Mouse (Mus musculus) CH12.LX (cell line): Measurements from ENCODE around the gene Hcar1. TPM values are rescaled to one million over a fixed set of nuclear protein-coding genes. Genes with fewer than 3 reads are reported as not detected.
A peak's percentile ranks its signal among the peaks of the same experiment; 100 is the strongest.

Experiments
- DNase-seq: peaks from one replicate; pipeline ENCODE4 v3.0.0-alpha.2; 2013; ENCODE audit errors: extremely low read depth
- H3K27ac ChIP-seq: 2 replicates; pipeline ENCODE4 v1.5.1; 2012; ENCODE audit warnings: low read depth, mild to moderate bottlenecking, control low read depth, moderate library complexity; ENCODE audit not compliant: insufficient read depth
- H3K27me3 ChIP-seq: replicated peaks from 2 replicates; pipeline ENCODE3; 2012; ENCODE audit warnings: inconsistent platforms
- H3K36me3 ChIP-seq, 2 experiments: replicated peaks in 1 of 2; 2 replicates each; pipeline versions ENCODE3 to v1.6.1; 2012; ENCODE audit warnings: inconsistent platforms in 1 of 2, low read length in 1 of 2, mild to moderate bottlenecking in 1 of 2, mixed read lengths in 1 of 2, moderate library complexity in 1 of 2; ENCODE audit not compliant: control insufficient read depth in 1 of 2, insufficient read depth in 1 of 2
- H3K4me1 ChIP-seq, 2 experiments: 2 replicates each; pipeline ENCODE4 v1.6.1; 2012; ENCODE audit warnings: inconsistent platforms in 1 of 2, moderate library complexity in 1 of 2; ENCODE audit not compliant: insufficient read depth in 2 of 2, control insufficient read depth in 1 of 2
- H3K4me2 ChIP-seq: 2 replicates; pipeline ENCODE4 v1.6.1; 2012; ENCODE audit warnings: low read depth, mild to moderate bottlenecking, control low read depth; ENCODE audit not compliant: poor library complexity, insufficient read depth, severe bottlenecking
- H3K4me3 ChIP-seq, 3 experiments: fragments of 150-350 bp in 1 of 3; sonication (generic) in 1 of 3; replicated peaks in 1 of 3; 2 replicates each; pipeline versions ENCODE3 to v1.5.1; 2011 to 2012; ENCODE audit warnings: low read depth in 2 of 3, low read length in 2 of 3, mild to moderate bottlenecking in 2 of 3, moderate library complexity in 2 of 3, control low read depth in 1 of 3, improper control_type of control experiment in 1 of 3, inconsistent platforms in 1 of 3, mixed read lengths in 1 of 3; ENCODE audit not compliant: poor library complexity in 1 of 3
- H3K79me2 ChIP-seq: replicated peaks from 2 replicates; pipeline ENCODE4 v1.6.1; 2012; ENCODE audit warnings: mild to moderate bottlenecking, moderate library complexity; ENCODE audit not compliant: control insufficient read depth, poor library complexity, insufficient read depth, severe bottlenecking; ENCODE audit errors: extremely low read depth
- H3K9ac ChIP-seq: 2 replicates; pipeline ENCODE4 v1.6.1; 2012; ENCODE audit warnings: low read depth, mild to moderate bottlenecking, control low read depth, moderate library complexity; ENCODE audit not compliant: insufficient read depth
- H3K9me3 ChIP-seq: replicated peaks from 2 replicates; pipeline ENCODE3; 2012; ENCODE audit warnings: low read length, inconsistent platforms, mixed read lengths
- BHLHE40 ChIP-seq: IDR thresholded peaks from 2 replicates; pipeline ENCODE4 v1.6.1; 2011; ENCODE audit warnings: mild to moderate bottlenecking, low read depth, low read length, improper control_type of control experiment
- CHD1 ChIP-seq: IDR thresholded peaks from 2 replicates; pipeline ENCODE4 v1.6.1; 2012; ENCODE audit warnings: low read depth, low read length, improper control_type of control experiment, inconsistent platforms
- CHD2 ChIP-seq: IDR thresholded peaks from 2 replicates; pipeline ENCODE4 v1.6.1; 2011; ENCODE audit warnings: low read length, improper control_type of control experiment
- CTCF ChIP-seq, 2 experiments: IDR thresholded peaks in 1 of 2; conservative IDR thresholded peaks in 1 of 2; 2 replicates each; pipeline ENCODE4 v1.5.1; 2011 to 2012; ENCODE audit warnings: low read depth in 2 of 2, low read length in 2 of 2, improper control_type of control experiment in 1 of 2, inconsistent platforms in 1 of 2, mild to moderate bottlenecking in 1 of 2, moderate library complexity in 1 of 2
- E2F4 ChIP-seq: IDR thresholded peaks from 2 replicates; pipeline ENCODE4 v1.6.1; 2011; ENCODE audit warnings: low read depth, low read length, improper control_type of control experiment; ENCODE audit not compliant: insufficient replicate concordance
- EP300 ChIP-seq: IDR thresholded peaks from 2 replicates; pipeline ENCODE4 v1.6.1; 2011; ENCODE audit warnings: low read length, improper control_type of control experiment
- ETS1 ChIP-seq: conservative IDR thresholded peaks from 2 replicates; pipeline ENCODE4 v1.6.1; 2012; ENCODE audit warnings: low read depth, mild to moderate bottlenecking, inconsistent platforms, low read length, improper control_type of control experiment, moderate library complexity
- HCFC1 ChIP-seq: IDR thresholded peaks from 2 replicates; pipeline ENCODE4 v1.6.1; 2012; ENCODE audit warnings: low read depth, mild to moderate bottlenecking, inconsistent platforms, low read length, improper control_type of control experiment
- IRF4 ChIP-seq: IDR thresholded peaks from 2 replicates; pipeline ENCODE4 v1.6.1; 2014; ENCODE audit warnings: low read depth, mild to moderate bottlenecking, inconsistent platforms, low read length, improper control_type of control experiment
- JUN ChIP-seq: IDR thresholded peaks from 2 replicates; pipeline ENCODE4 v1.6.1; 2011; ENCODE audit warnings: low read depth, mild to moderate bottlenecking, low read length, improper control_type of control experiment, moderate library complexity; ENCODE audit not compliant: insufficient read depth
- JUND ChIP-seq: conservative IDR thresholded peaks from 2 replicates; pipeline ENCODE4 v1.6.1; 2011; ENCODE audit warnings: low read depth, low read length, improper control_type of control experiment
- KAT2A ChIP-seq: IDR thresholded peaks from 2 replicates; pipeline ENCODE4 v1.6.1; 2012; ENCODE audit warnings: low read length, improper control_type of control experiment, inconsistent platforms; ENCODE audit not compliant: insufficient replicate concordance
- MAFK ChIP-seq: IDR thresholded peaks from 2 replicates; pipeline ENCODE4 v1.6.1; 2011; ENCODE audit warnings: low read length, improper control_type of control experiment; ENCODE audit not compliant: insufficient replicate concordance
- MAX ChIP-seq: IDR thresholded peaks from 2 replicates; pipeline ENCODE4 v1.6.1; 2011; ENCODE audit warnings: low read length, improper control_type of control experiment
- MAZ ChIP-seq: IDR thresholded peaks from 2 replicates; pipeline ENCODE4 v1.6.1; 2012; ENCODE audit warnings: low read depth, mild to moderate bottlenecking, inconsistent platforms, low read length, improper control_type of control experiment, moderate library complexity
- MEF2A ChIP-seq: IDR thresholded peaks from 2 replicates; pipeline ENCODE4 v1.6.1; 2014; ENCODE audit warnings: low read depth, mild to moderate bottlenecking, inconsistent platforms, low read length, improper control_type of control experiment, borderline replicate concordance
- MXI1 ChIP-seq: IDR thresholded peaks from 2 replicates; pipeline ENCODE4 v1.6.1; 2011; ENCODE audit warnings: mild to moderate bottlenecking, low read depth, low read length, improper control_type of control experiment
- MYC ChIP-seq: IDR thresholded peaks from 2 replicates; pipeline ENCODE4 v1.6.1; 2011; ENCODE audit warnings: low read depth, mild to moderate bottlenecking, improper control_type of control experiment, low read length
- PAX5 ChIP-seq: IDR thresholded peaks from 2 replicates; pipeline ENCODE4 v1.6.1; 2012; ENCODE audit warnings: low read length, inconsistent platforms, mixed read lengths
- POLR2A ChIP-seq: IDR thresholded peaks from 2 replicates; pipeline ENCODE4 v1.6.1; 2011; ENCODE audit warnings: low read depth, mild to moderate bottlenecking, improper control_type of control experiment, low read length
- POLR2AphosphoS2 ChIP-seq: IDR thresholded peaks from 2 replicates; pipeline ENCODE4 v1.6.1; 2011; ENCODE audit warnings: low read depth, low read length, improper control_type of control experiment
- RAD21 ChIP-seq: IDR thresholded peaks from 2 replicates; pipeline ENCODE4 v1.6.1; 2011; ENCODE audit warnings: low read depth, mild to moderate bottlenecking, low read length, improper control_type of control experiment, moderate library complexity
- SIN3A ChIP-seq: IDR thresholded peaks from 2 replicates; pipeline ENCODE4 v1.6.1; 2012; ENCODE audit warnings: low read length, improper control_type of control experiment, inconsistent platforms
- SMC3 ChIP-seq: IDR thresholded peaks from 2 replicates; pipeline ENCODE4 v1.6.1; 2011; ENCODE audit warnings: low read depth, low read length, improper control_type of control experiment
- TBP ChIP-seq: conservative IDR thresholded peaks from 2 replicates; pipeline ENCODE4 v1.6.1; 2011; ENCODE audit warnings: low read depth, low read length, improper control_type of control experiment
- TCF12 ChIP-seq: IDR thresholded peaks from 2 replicates; pipeline ENCODE4 v1.6.1; 2014; ENCODE audit warnings: low read depth, mild to moderate bottlenecking, inconsistent platforms, low read length, improper control_type of control experiment
- USF1 ChIP-seq: IDR thresholded peaks from 2 replicates; pipeline ENCODE4 v1.6.1; 2014; ENCODE audit warnings: low read depth, mild to moderate bottlenecking, inconsistent platforms, low read length, improper control_type of control experiment
- USF2 ChIP-seq: conservative IDR thresholded peaks from 2 replicates; pipeline ENCODE4 v1.6.1; 2011; ENCODE audit warnings: low read depth, low read length, improper control_type of control experiment
- ZC3H11A ChIP-seq: IDR thresholded peaks from 2 replicates; pipeline ENCODE4 v1.6.1; 2012; ENCODE audit warnings: low read depth, mild to moderate bottlenecking, inconsistent platforms, low read length, improper control_type of control experiment
- ZKSCAN1 ChIP-seq: IDR thresholded peaks from 2 replicates; pipeline ENCODE4 v1.6.1; 2012; ENCODE audit warnings: low read depth, inconsistent platforms, low read length, improper control_type of control experiment, borderline replicate concordance
- ZMIZ1 ChIP-seq: IDR thresholded peaks from 2 replicates; pipeline ENCODE4 v1.6.1; 2012; ENCODE audit warnings: low read depth, mild to moderate bottlenecking, inconsistent platforms, low read length, improper control_type of control experiment
- ZNF384 ChIP-seq: IDR thresholded peaks from 2 replicates; pipeline ENCODE4 v1.6.1; 2012; ENCODE audit warnings: low read depth, low read length, improper control_type of control experiment, inconsistent platforms
- dilution Hi-C: fragments of 300-500 bp; cut with MboI; formaldehyde crosslinking; loops from 2 replicates; pipeline ENCODE4 v1.14.3; 2020; ENCODE audit warnings: low sequenced_read_pairs; ENCODE audit not compliant: extremely low pct_unique_long_range_greater_than_20kb, extremely low pct_ligation_motif_present
- in situ Hi-C: fragments of 300-500 bp; cut with MboI; formaldehyde crosslinking; loops from 3 replicates; pipeline ENCODE4 v1.14.3; 2019; ENCODE audit warnings: low sequenced_read_pairs, low pct_ligation_motif_present, low pct_unique_long_range_greater_than_20kb, mixed read lengths
- polyA plus RNA-seq: library from polyadenylated mRNA; unstranded; fragments of >175 nt; gene quantifications from 2 replicates; pipeline ENCODE4 v1.2.1, GENCODE M21; 2012; ENCODE audit warnings: low read depth; ENCODE audit not compliant: insufficient read length
- total RNA-seq, 2 experiments: library from RNA; depleted of rRNA; stranded (reverse); fragments of 300-350 nt in 1 of 2; fragments of >200 nt in 1 of 2; gene quantifications; 2 replicates each; pipeline ENCODE4 v1.2.3; 2012 to 2014

The Hcar1 gene
- total and polyA plus RNA-seq, 3 experiments: not detected

GRCm38 (mm10) chr5:123907631-123907977 lies 27.8 kb upstream of the Hcar1 start:
- no peak for DNase-seq
- dilution Hi-C loops: no loop called here
- peak overlapping the region; percentile 62 for H3K27ac ChIP-seq
- peaks cover 20 to 46% of the 10 kb centered on the region in 2 experiments for H3K4me1 ChIP-seq
- peak overlapping the region; percentile 80 to 97 (median 81) for H3K4me3 ChIP-seq
- H3K9ac ChIP-seq: peak overlapping the region; percentile 87
- TF ChIP-seq MAX: no peak
- no peak for TF ChIP-seq TBP
- no peak for TF ChIP-seq USF2
- no peak for TF ChIP-seq TCF12
- TF ChIP-seq MAZ: no peak
- TF ChIP-seq SIN3A: peak; percentile 74
- no peak for TF ChIP-seq CHD2
- TF ChIP-seq CHD1: peak; percentile 33; the same call in 1 of the 2 replicates
- no peak for TF ChIP-seq MXI1
- 0 out of 2 replicates have a peak, but pooled peaks have one; percentile 51 for TF ChIP-seq ZMIZ1
- TF ChIP-seq ZC3H11A: no peak
- no peak for TF ChIP-seq ETS1
- H3K79me2 ChIP-seq: peaks cover 36% of the 10 kb centered on the region
- H3K9me3 ChIP-seq: peaks cover 3% of the 10 kb centered on the region
- in situ Hi-C loops: loop anchor here (5.0 to 25.0 kb wide), 2 partner anchors 85 to 270 kb away; no protein-coding TSS in a partner anchor
- H3K4me2 ChIP-seq: peak overlapping the region; percentile 99
- peaks cover 21 to 40% of the 10 kb centered on the region in 2 experiments for H3K36me3 ChIP-seq
- no peaks in the 10 kb centered on the region for H3K27me3 ChIP-seq

- in situ Hi-C loops (loop anchor here (5.0 to 25.0 kb wide), 2 partner anchors 85 to 270 kb away; no protein-coding TSS in a partner anchor), dilution Hi-C loops (no loop called here)
- peaks cover 3% of the 10 kb centered on the region for H3K9me3 ChIP-seq
- no peaks in the 10 kb centered on the region for H3K27me3 ChIP-seq
- peaks cover 16 to 35% of the 10 kb centered on the region in 2 experiments for H3K36me3 ChIP-seq
- peak within 1 kb of the TSS; percentile 87 for H3K9ac ChIP-seq
- H3K27ac ChIP-seq: peak within 1 kb of the TSS; percentile 91
- H3K79me2 ChIP-seq: peaks cover 31% of the 10 kb centered on the region
- peak; percentile 96 for DNase-seq
- peak within 1 kb of the TSS; percentile 80 to 97 (median 81) for H3K4me3 ChIP-seq
- H3K4me1 ChIP-seq: peaks cover 17 to 41% of the 10 kb centered on the region in 2 experiments
- peak within 1 kb of the TSS; percentile 99 for H3K4me2 ChIP-seq
- no peak for TF ChIP-seq POLR2AphosphoS2
- TF ChIP-seq KAT2A: no peak
- no peak for TF ChIP-seq MEF2A
- TF ChIP-seq TBP: peak; percentile 50; the same call in 1 of the 2 replicates
- TF ChIP-seq ZC3H11A: no peak; the same call in 1 of the 2 replicates
- TF ChIP-seq RAD21: peak; percentile 91
- no peak for TF ChIP-seq ZNF384
- TF ChIP-seq JUN: no peak
- peak; percentile 94 for TF ChIP-seq POLR2A
- no peak; the same call in 1 of the 2 replicates for TF ChIP-seq MYC
- TF ChIP-seq EP300: no peak
- TF ChIP-seq CHD2: peak; percentile 100
- 0 out of 2 replicates have a peak, but pooled peaks have one; percentile 18 for TF ChIP-seq IRF4
- TF ChIP-seq BHLHE40: no peak
- TF ChIP-seq ETS1: no peak
- peak; percentile 78 for TF ChIP-seq SMC3
- no peak for TF ChIP-seq USF1
- TF ChIP-seq E2F4: no peak
- TF ChIP-seq JUND: no peak
- peak; percentile 47 to 92; a peak in 2 of 4 replicates for TF ChIP-seq CTCF (conservative IDR thresholded peaks at IDR 0.05 in 1 of 2, IDR thresholded peaks at IDR 0.05 in 1 of 2; ENCODE audit: low read depth in 2 of 2, low read length in 2 of 2)
- TF ChIP-seq PAX5: no peak
- peak; percentile 79 for TF ChIP-seq HCFC1
- TF ChIP-seq MAFK: no peak
- no peak; the same call in 1 of the 2 replicates for TF ChIP-seq ZMIZ1
- TF ChIP-seq ZKSCAN1: no peak
These were observed 27.3 kb upstream of the Hcar1 start, which contains the start of gene Denr for GRCm38 (mm10) chr5:123906976-123907630. Denr (plus strand) TSS chr5:123907175.
